Mouse (Mus musculus) CD4-positive, CD25-positive, alpha-beta regulatory T cell (primary cell): Measurements from ENCODE around the gene Tmx2. TPM values are rescaled to one million over a fixed set of nuclear protein-coding genes. Genes with fewer than 3 reads are reported as not detected.

Source experiments
- polyA plus RNA-seq: library from polyadenylated mRNA; unstranded; fragments of 100-300 nt; shearing (Covaris generic); gene quantifications from one replicate; pipeline ENCODE4 v1.2.1, GENCODE M21; 2017

Gene Tmx2
- polyA plus RNA-seq = 95.8 TPM

GRCm38 (mm10) chr2:84679016-84679415, at the start of gene Tmx2:
Gene Tmx2, minus strand, starts transcription at chr2:84679140.

GRCm38 (mm10) chr2:84727172-84727858, 48.4 kb upstream of the Tmx2 start, which contains the start of gene Clp1:
Gene Clp1, minus strand, starts transcription at chr2:84727350.

DNA sequence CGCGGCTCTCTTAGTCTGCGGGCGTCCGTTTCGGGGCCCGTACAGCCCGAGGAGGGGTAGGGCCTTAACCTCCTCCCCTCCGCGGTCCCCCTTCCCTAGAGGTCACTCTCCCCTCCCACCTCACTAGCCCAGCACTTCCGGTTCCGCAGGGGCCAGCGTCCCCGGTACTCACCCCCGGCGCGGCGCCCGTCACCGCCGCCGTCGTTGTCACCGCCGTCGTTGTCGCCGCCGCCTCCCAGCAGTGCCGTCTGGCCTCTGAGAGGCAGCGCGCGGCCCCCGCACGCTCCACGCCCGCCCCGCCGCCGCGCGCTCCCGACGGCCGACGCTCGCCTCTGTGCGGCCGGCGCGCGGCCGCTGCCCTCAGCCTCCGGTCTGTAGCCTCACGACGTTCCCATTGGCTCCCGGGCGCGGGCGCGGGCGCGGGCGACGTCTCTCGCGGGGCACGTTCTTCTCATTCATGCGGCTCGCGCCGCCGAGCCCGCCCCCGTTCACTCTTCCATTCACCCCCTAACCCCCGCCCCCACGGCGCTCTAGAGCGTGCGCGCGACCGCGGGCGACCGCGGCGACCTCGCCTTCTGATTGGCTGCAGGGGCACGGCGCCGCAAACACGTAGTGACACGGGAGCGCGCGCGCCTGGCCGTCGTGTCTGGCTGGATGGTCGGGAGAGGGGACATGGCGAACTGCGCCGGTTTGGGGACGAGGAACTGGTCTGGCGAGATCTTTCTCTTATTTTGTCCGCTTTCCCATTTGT, 36.0 kb upstream of the Tmx2 start, which contains the start of gene Zdhhc5:
TSS of gene Zdhhc5 (minus strand) at position 370 of the 751 bp plus-strand sequence.

DNA sequence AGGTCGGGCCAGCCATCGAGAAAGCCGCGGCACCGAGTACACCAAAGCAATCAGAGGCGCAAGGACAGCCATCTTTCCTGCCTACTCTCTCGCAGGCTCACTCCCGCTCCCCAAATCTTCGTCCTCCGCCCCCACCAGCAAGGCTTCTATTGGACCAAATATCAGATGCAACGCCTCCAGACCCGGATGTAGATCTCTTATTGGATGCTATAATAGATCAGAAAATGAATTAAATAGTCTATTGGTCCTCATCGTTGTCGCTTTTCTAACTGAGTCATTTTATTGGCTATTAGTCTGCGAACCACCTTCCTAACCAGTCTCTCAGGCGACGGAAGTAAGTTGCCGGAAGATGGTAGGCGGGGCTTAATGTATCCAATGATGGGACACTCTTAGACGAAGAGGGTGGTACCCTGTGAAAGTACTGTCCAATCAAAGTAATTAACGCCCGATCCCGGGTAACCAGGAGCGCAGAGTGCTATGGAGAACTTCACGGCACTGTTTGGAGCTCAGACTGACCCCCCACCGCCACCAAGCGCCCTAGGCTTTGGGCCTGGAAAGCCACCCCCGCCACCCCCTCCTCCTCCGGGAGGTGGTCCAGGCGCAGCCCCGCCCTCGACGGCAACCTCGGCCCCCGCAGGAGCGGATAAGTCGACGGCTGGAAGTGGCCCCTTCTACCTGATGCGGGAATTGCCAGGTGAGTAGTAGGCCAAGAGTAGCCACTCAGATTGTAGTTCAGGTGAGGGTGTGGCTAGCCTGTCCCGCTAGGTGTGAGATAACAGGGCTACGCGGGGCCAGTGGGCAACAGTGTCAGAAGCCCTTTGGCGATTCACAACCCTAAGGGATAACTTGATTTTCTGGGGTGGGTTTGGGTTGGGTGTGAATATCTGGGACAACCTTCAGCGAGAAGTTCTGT, 716 bp downstream of the Tmx2 start, which contains the start of the genes Gm28635 and Med19:
TSS of gene Gm28635 (minus strand) at position 74 of the 913 bp plus-strand sequence.
TSS of gene Med19 (plus strand) at position 435 of the 913 bp plus-strand sequence.

GRCm38 (mm10) chr2:84670569-84670933, 8.4 kb downstream of the Tmx2 start, which contains the start of gene Selenoh:
Gene Selenoh, minus strand, starts transcription at chr2:84670770.

DNA sequence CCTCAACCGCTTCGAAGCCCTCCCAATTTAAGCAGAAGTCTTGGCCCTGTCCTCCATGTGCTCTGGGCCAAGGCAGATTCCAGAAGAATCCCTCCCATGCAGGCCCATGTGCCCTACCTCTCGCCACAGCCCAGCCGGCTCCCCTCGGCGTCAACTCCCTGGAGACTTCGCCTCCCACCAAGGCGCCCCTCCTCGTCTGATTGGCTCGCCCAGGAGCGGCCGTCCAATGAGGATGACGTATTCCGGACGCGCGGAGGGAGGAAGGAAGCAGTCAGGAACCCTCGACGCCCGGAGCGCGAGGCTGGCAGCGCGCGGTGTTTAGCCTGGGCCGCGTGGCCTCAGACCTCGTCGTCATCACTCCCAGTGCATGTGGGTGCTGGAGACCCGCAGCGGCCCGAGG, 20.1 kb downstream of the Tmx2 start, which contains the start of gene Btbd18:
TSS of gene Btbd18 (plus strand) at position 274 of the 400 bp plus-strand sequence.

GRCm38 (mm10) chr2:84650464-84651195, 28.3 kb downstream of the Tmx2 start, which contains the start of gene Ctnnd1:
Gene Ctnnd1, minus strand, starts transcription at chr2:84650765.

Other genes starting within 250 kb of the Tmx2 start
- gene Tfpi, start 202.4 kb downstream of the Tmx2 start, polyA plus RNA-seq = 12.0 TPM
- 1.8 TPM for gene Ctnnd1, start 28.4 kb downstream of the Tmx2 start, polyA plus RNA-seq
- gene Btbd18, start 20.1 kb downstream of the Tmx2 start, polyA plus RNA-seq = 0.20 TPM
- gene Selenoh, start 8.4 kb downstream of the Tmx2 start, polyA plus RNA-seq = 89.3 TPM
- gene Gm28635, start 1.1 kb downstream of the Tmx2 start, polyA plus RNA-seq = not detected
- 37.9 TPM for gene Med19, start 738 bp downstream of the Tmx2 start, polyA plus RNA-seq
- 50.4 TPM for gene Zdhhc5, start 36.0 kb upstream of the Tmx2 start, polyA plus RNA-seq
- 58.8 TPM for gene Clp1, start 48.2 kb upstream of the Tmx2 start, polyA plus RNA-seq
- gene Ypel4, start 54.9 kb upstream of the Tmx2 start, polyA plus RNA-seq = 0.55 TPM
- not detected for gene Gm19426, start 64.5 kb upstream of the Tmx2 start, polyA plus RNA-seq
- not detected for gene Serping1, start 96.3 kb upstream of the Tmx2 start, polyA plus RNA-seq
- 32.8 TPM for gene Ube2l6, start 119.7 kb upstream of the Tmx2 start, polyA plus RNA-seq
- gene Smtnl1, start 143.5 kb upstream of the Tmx2 start, polyA plus RNA-seq = not detected
- 31.1 TPM for gene Timm10, start 147.9 kb upstream of the Tmx2 start, polyA plus RNA-seq
- gene Slc43a1, start 159.7 kb upstream of the Tmx2 start, polyA plus RNA-seq = 7.9 TPM
- not detected for gene Rtn4rl2, start 207.6 kb upstream of the Tmx2 start, polyA plus RNA-seq